Mouse (Mus musculus) midbrain, embryonic 12.5 days (tissue): ENCODE results near the gene Birc3. TPM values are rescaled to one million over a fixed set of nuclear protein-coding genes. Genes with fewer than 3 reads are reported as not detected.
"Not testable (repeated sequence)": the region's sequence is repeated elsewhere in the genome, so short reads cannot be mapped to it uniquely, and the experiment has no call there.

Source experiments
- ATAC-seq: fragments of 200-750 bp; cut with Nextera tagmentation; 2 replicates; pipeline ENCODE4 v1.8.0; 2017; ENCODE audit warnings: low read depth, moderate TSS enrichment, moderate library complexity; ENCODE audit not compliant: low FRiP score
- H3K27ac ChIP-seq: fragments of 300-500 bp; sonication (generic); replicated peaks from 2 replicates; pipeline ENCODE4 v1.5.1; 2016; ENCODE audit warnings: mild to moderate bottlenecking
- H3K27me3 ChIP-seq: fragments of 300-500 bp; sonication (generic); 2 replicates; pipeline ENCODE4 v1.6.1; 2016; ENCODE audit warnings: mild to moderate bottlenecking
- H3K36me3 ChIP-seq: fragments of 300-500 bp; sonication (generic); 2 replicates; pipeline ENCODE4 v1.6.1; 2016
- H3K4me1 ChIP-seq: fragments of 300-500 bp; sonication (generic); 2 replicates; pipeline ENCODE4 v1.6.1; 2016
- H3K4me2 ChIP-seq: fragments of 300-500 bp; sonication (generic); replicated peaks from 2 replicates; pipeline ENCODE4 v1.6.1; 2016; ENCODE audit warnings: mild to moderate bottlenecking, moderate library complexity
- H3K4me3 ChIP-seq: fragments of 300-500 bp; sonication (generic); 2 replicates; pipeline ENCODE4 v1.5.1; 2016; ENCODE audit warnings: mild to moderate bottlenecking
- H3K9ac ChIP-seq: fragments of 300-500 bp; sonication (generic); replicated peaks from 2 replicates; pipeline ENCODE4 v1.6.1; 2016; ENCODE audit warnings: mild to moderate bottlenecking, moderate library complexity
- H3K9me3 ChIP-seq: fragments of 300-500 bp; sonication (generic); 2 replicates; pipeline ENCODE4 v1.6.1; 2016; ENCODE audit warnings: mild to moderate bottlenecking
- WGBS: fragments of 180-500 bp; shearing (Covaris S2); methylation state at CpG from one replicate; pipeline ENCODE4 v1.1.7; 2016; 5-methylcytosine and 5-hydroxymethylcytosine counted together
- polyA plus RNA-seq: library from polyadenylated mRNA; unstranded; fragments of >200 nt; fragmentation: Nextera tagmentation; extraction: Ambion mirVana; gene quantifications from 2 replicates; pipeline ENCODE4 v1.2.1, GENCODE M21; 2016

Gene Birc3
- polyA plus RNA-seq, 1 experiment from 2014 or later, result 3.5 TPM

DNA sequence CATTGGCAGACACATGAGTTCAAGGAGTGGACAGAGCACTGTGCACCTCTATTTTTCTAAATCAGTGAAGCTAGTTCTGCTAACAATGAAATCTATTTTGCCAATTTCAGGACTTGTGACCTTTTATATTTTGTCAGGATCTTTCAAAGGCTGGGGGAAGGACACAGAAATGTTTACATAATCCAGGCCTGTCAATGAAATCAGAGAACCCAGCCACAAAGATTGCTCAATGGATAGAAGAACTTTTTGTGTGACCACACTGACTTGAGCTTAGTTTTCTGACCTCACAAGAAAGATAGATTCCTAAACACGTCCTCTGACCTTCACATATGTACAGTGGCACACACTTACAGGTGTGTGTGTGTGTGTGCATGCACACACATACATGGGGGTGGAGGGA lies 18.2 kb upstream of the Birc3 start:
- no peaks in the 10 kb centered on the region for H3K27me3 ChIP-seq
- ATAC-seq, result no peak
- no peak overlapping the region for H3K4me3 ChIP-seq
- no peak overlapping the region for H3K27ac ChIP-seq
- H3K4me2 ChIP-seq, result no peak overlapping the region
- H3K4me1 ChIP-seq, result no peaks in the 10 kb centered on the region
- WGBS, result 77% methylated on average over 1 of the region's 1 CpGs
- no peaks in the 10 kb centered on the region for H3K9me3 ChIP-seq
- no peaks in the 10 kb centered on the region for H3K36me3 ChIP-seq
- no peak overlapping the region for H3K9ac ChIP-seq

DNA sequence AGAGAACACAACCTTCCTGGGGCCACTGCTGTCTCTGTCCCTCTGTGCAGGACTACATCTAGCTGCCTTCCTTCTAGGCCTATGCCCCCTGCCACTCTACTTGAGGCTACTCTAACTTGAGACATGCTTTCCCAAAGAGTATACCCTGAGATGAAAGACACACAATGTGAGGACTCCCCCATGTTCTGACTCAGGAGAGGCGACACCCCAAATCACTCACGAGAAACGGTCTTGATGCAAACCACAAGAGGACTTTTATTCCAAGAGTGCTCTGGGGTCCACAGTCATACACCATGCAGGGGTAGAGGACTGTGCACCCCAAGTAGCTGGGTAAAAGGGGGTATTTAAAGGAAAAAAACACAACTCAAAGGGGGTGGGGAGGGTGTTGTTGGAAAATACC lies 11.4 kb upstream of the Birc3 start:
- Histone ChIP-seq H3K9ac (no peak overlapping the region), H3K4me3 (no peak overlapping the region), H3K27ac (no peak overlapping the region), H3K36me3 (no peaks in the 10 kb centered on the region), H3K27me3 (no peaks in the 10 kb centered on the region), H3K9me3 (no peaks in the 10 kb centered on the region), H3K4me2 (no peak overlapping the region), H3K4me1 (no peaks in the 10 kb centered on the region)
- WGBS, result 96% methylated on average over 3 of the region's 3 CpGs
- no peak for ATAC-seq

DNA sequence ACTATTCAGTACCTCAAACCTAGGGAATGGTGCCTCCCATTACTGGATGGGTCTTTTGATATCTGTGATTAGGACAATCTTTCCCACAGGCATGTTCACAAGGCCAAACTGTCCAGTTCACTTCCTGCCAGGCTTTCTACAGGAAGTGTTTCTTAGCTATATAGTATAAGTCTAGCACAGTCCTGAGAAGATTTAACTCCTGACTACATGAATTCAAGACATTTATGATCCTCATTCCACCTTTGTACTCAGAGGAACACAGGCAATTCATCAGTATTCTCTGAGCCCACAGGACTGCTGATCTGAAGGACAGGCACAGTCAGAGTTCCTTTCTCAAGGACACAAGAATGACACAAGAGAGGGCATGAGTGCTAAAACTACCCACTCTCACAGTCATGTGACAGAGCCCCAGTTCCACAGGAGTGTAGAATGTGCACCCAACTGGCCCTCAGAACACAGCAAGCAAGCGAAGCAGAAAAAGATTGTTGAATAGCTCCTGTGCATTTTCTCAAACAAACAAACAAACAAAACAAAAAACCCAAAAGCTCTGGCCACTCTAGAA lies 9.4 kb upstream of the Birc3 start:
- H3K9ac ChIP-seq, result no peak overlapping the region
- H3K27me3 ChIP-seq, result no peaks in the 10 kb centered on the region
- H3K9me3 ChIP-seq, result no peaks in the 10 kb centered on the region
- no peak overlapping the region for H3K4me3 ChIP-seq
- H3K4me2 ChIP-seq, result no peak overlapping the region
- no peaks in the 10 kb centered on the region for H3K4me1 ChIP-seq
- 93% methylated on average over 1 of the region's 1 CpGs for WGBS
- ATAC-seq, result no peak
- no peaks in the 10 kb centered on the region for H3K36me3 ChIP-seq
- no peak overlapping the region for H3K27ac ChIP-seq

DNA sequence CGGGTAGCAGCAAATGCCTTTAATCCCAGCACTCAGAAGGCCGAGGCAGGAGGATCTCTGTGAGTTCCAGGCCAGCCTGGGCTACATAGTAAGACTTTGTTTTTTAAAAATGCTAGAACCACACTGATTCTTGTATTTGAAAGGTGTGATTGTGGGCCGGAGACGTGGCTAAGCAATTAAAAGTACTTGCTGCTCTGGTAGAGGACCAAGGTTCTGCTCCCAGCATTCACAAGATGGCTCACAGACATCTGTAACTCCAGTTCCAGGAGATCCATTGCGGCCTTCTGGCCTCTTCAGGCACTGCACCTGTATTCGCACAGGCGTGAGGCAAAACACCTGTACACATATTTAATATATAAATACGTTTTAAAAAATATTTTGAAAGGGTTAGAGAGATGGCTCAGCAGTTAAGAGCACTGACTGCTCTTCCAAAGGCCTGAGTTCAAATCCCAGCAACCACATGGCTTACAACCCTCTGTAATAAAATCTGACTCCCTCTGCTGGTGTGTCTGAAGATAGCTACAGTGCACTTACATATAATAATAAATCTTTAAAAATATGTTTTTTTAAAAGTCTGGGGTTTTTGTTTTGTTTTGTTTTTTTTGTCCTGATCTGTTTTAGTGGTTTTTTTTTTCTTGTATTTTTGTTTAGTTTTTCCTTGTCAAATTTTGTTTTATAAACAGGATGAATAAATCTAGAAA lies 675 bp upstream of the Birc3 start:
- H3K9me3 ChIP-seq, result no peaks in the 10 kb centered on the region
- no peak overlapping the region for H3K27ac ChIP-seq
- no peak overlapping the region for H3K4me2 ChIP-seq
- no peak for ATAC-seq
- no peaks in the 10 kb centered on the region for H3K36me3 ChIP-seq
- H3K27me3 ChIP-seq, result peaks cover 18% of the 10 kb centered on the region; the same call in 1 of the 2 replicates
- WGBS, result 91% methylated on average over 8 of the region's 8 CpGs
- H3K4me3 ChIP-seq, result no peak overlapping the region
- H3K4me1 ChIP-seq, result peaks cover 9% of the 10 kb centered on the region
- no peak overlapping the region for H3K9ac ChIP-seq

DNA sequence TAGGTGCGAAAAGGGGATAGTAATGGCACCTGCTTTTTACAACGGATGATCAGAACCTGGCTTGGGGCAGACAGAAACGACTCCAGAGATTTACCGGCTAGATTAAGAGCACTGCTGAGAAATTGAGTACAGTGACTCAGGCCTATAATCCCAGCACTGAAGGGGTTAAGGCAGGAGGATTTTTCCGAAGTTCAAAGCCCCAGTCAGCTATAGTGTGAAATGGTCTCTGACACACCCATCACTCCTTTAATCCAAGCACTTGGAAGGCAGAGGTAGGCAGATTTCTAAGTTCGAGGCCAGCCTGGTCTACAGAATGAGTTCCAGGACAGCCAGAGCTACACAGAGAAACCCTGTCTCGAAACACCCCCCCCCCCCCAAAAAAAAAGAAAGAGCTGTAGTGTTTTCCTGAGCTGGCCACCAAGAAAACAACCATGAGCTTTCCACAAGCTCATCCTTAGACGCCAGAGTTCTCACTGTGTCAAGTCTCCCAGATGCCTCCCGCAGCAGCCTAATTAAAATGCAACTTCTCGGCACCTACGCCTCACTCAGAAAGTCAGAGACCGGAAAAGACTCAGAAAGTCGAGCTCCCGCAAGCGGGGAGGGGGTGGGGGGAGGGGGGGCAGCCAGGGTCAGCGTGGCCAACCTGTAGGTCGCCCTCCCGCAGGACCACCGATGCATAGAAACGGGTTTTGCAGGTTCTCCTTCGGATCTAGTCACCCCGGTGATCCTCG lies 777 bp downstream of the Birc3 start:
- peak overlapping the region; percentile 92 for H3K4me2 ChIP-seq
- ATAC-seq, result peak; percentile 32
- 16% methylated on average over 23 of the region's 23 CpGs for WGBS
- H3K36me3 ChIP-seq, result no peaks in the 10 kb centered on the region
- peaks cover 9% of the 10 kb centered on the region for H3K4me1 ChIP-seq
- peak overlapping the region; percentile 48 for H3K4me3 ChIP-seq
- H3K9ac ChIP-seq, result peak overlapping the region; percentile 57
- peaks cover 18% of the 10 kb centered on the region; the same call in 1 of the 2 replicates for H3K27me3 ChIP-seq
- H3K27ac ChIP-seq, result no peak overlapping the region
- no peaks in the 10 kb centered on the region for H3K9me3 ChIP-seq

DNA sequence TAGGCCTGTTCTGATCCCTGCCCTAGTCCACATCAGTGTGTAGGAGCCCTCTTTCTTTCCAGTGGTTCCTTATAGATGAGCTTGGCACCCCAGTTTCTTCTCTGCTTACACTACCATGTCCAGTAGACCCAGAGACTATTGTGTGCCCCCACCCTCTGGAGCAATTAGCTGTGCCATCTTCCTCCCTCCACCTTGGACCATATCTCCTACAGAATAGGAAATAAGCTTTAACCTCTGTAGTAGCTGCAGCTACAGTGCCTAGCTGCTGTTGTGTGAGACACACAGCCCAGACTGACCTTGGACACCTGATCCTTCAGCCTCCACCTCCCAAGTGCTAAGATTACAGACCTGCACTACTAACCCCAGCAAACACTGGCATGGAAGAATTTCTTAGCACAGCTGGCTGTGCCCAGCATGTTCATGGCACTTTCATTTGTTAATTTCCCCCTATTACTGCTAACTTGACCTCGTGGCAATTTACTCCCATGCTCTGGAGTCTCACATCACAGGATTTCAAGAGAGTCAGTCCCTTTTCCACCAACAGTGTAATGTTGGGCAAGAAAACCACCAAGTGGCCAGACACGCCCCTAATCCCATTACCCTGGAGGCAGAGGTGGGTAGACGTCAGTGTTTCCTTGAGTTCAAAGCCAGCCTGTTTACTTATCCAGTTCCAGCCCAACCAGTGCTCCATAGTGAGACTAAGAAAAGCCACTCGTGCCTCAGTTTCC lies 1.5 kb downstream of the Birc3 start:
- Histone ChIP-seq H3K9ac (no peak overlapping the region), H3K4me1 (peaks cover 9% of the 10 kb centered on the region), H3K27ac (no peak overlapping the region), H3K4me3 (no peak overlapping the region), H3K9me3 (no peaks in the 10 kb centered on the region), H3K36me3 (no peaks in the 10 kb centered on the region), H3K4me2 (no peak overlapping the region), H3K27me3 (peaks cover 18% of the 10 kb centered on the region; the same call in 1 of the 2 replicates)
- ATAC-seq, result no peak
- WGBS, result 62% methylated on average over 4 of the region's 4 CpGs

DNA sequence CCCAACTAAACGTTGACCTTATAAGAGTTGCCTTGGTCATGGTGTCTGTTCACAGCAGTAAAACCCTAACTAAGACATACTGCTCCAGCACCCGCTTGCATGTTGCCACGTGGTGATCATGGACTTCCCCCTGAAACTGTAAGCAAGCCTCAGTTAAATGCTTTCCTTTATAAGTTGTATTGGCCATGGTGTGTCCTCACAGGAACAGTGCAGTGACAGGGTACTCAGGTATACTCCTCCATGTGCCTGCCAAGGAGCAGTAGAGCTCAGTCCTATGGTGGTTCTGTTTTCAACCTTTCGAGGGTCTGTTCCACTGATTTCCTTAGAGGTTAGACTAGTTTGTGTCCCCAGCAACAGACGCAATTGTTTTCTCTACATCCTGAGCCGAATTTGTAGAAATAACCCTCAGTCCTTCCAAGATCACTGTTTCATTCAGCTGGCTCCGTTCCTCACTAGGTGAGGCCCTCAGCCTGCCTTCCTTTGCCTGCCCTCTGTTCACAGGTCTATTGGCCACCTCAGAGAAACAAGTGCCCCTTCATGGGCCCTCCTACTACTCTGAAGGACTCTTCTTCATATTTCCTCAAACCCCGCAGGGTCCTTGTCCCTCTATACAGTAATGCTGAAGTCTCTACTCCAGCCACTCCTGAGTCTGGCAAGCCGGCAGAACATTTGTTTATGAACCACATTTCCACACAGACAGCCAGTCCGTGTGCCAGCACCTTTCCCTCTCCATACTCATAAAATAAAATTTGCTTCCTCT lies 2.2 kb downstream of the Birc3 start:
- Histone ChIP-seq H3K9me3 (no peaks in the 10 kb centered on the region), H3K4me3 (no peak overlapping the region), H3K4me1 (peaks cover 9% of the 10 kb centered on the region), H3K27ac (no peak overlapping the region), H3K27me3 (peaks cover 18% of the 10 kb centered on the region; the same call in 1 of the 2 replicates), H3K4me2 (no peak overlapping the region), H3K9ac (no peak overlapping the region), H3K36me3 (no peaks in the 10 kb centered on the region)
- 88% methylated on average over 10 of the region's 10 CpGs for WGBS
- ATAC-seq, result no peak

DNA sequence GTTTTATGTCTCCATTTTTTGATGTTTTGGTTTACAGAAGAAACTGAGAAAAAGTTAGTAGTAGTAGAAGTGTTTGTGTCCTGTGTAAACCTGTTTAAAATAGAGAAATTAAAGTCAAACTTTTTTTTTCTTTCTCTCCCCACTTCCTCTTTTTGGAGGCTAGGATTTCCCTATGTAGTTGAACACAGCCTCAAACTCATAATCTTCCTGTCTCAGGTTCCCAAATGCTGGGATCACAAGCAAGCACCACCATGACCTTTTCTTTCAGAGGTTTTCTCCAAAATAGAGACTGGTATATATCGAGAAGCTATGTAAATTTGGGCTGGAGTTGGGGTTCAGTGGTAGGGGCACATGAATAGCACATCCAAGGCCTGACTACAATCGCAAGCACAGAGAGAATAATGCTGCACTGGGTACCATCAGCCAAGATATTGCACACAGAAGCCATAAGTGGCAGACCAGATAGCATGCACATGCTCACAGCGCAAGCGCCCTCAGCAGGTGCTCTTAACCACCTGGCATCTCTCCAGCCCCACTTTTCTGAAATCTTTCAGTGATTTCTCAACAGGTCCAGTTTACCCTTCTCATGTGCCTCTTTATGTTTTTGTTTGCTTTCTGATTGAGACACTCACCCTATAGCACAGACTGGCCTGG lies 4.0 kb downstream of the Birc3 start:
- Histone ChIP-seq H3K36me3 (no peaks in the 10 kb centered on the region), H3K27ac (no peak overlapping the region), H3K27me3 (peaks cover 18% of the 10 kb centered on the region; the same call in 1 of the 2 replicates), H3K4me3 (no peak overlapping the region), H3K9ac (no peak overlapping the region), H3K4me2 (no peak overlapping the region), H3K4me1 (peaks cover 9% of the 10 kb centered on the region), H3K9me3 (no peaks in the 10 kb centered on the region)
- 93% methylated on average over 4 of the region's 4 CpGs for WGBS
- ATAC-seq, result no peak

DNA sequence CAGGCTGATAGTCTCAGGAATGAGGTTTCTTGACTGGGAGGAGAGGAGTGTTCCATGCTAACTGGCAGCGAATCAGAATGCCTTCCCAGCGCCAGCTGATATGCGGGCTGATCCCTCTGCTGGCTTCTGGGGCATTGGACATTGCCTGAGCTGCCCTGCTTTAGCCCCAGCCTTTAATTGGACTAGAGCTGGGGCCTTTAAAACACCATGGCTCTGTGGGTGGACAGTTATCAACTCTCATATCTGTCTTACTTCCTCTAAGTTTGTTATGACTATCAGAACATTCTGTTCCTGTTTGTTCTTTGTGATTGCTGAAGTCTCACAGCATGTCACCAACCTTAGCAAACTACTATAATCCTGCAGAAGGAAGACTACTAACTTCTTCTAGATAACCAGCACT lies 5.0 kb downstream of the Birc3 start:
- Histone ChIP-seq H3K4me2 (no peak overlapping the region), H3K9ac (no peak overlapping the region), H3K27me3 (peaks cover 18% of the 10 kb centered on the region; the same call in 1 of the 2 replicates), H3K4me1 (peaks cover 7% of the 10 kb centered on the region), H3K27ac (no peak overlapping the region), H3K4me3 (no peak overlapping the region), H3K9me3 (no peaks in the 10 kb centered on the region), H3K36me3 (no peaks in the 10 kb centered on the region)
- WGBS, result 83% methylated on average over 3 of the region's 3 CpGs
- ATAC-seq, result no peak

DNA sequence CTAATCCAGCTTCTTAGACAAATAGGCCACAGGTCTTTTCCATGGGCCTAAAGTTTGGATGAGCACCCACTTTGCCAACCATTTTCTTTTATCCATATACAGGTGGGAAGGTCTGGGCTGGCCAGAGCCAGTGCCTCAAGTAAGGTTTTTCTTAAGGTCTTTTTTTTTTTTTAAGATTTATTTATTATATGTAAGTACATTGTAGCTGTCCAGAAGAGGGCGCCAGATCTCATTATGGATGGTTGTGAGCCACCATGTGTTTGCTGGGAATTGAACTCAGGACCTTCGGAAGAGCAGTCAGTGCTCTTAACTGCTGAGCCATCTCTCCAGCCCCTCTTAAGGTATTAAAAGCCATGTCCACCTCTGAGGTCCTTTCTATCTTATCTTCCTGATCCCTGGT lies 6.0 kb downstream of the Birc3 start:
- H3K4me3 ChIP-seq, ATAC-seq, H3K4me2 ChIP-seq, H3K4me1 ChIP-seq, H3K9me3 ChIP-seq, H3K36me3 ChIP-seq, H3K9ac ChIP-seq, H3K27ac ChIP-seq: not testable (repeated sequence)
- WGBS, result 82% methylated on average over 2 of the region's 2 CpGs
- H3K27me3 ChIP-seq, result peaks cover 17% of the 10 kb centered on the region; the same call in 1 of the 2 replicates

DNA sequence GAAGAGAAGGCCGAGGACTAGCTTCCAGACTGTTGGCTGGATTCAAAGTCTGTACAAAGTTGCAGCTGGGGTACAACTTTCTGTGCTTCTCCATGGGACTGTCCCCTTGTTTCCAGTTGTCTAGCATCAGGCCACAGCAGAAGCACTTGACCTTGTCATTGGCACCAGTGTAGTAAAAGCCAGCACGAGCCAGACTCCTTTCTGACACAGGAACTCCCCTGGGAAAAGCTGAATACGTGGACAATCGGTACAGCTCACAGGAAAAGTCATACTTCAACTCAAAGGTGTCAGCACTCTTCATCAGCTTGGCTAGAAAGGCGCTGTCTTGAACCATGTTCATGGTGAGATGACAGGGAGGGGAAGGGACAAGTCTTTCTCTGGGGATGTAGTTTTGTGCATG lies 12.0 kb downstream of the Birc3 start:
- Histone ChIP-seq H3K9me3 (no peaks in the 10 kb centered on the region), H3K9ac (no peak overlapping the region), H3K4me1 (no peaks in the 10 kb centered on the region), H3K4me3 (no peak overlapping the region), H3K36me3 (no peaks in the 10 kb centered on the region), H3K27ac (no peak overlapping the region), H3K4me2 (no peak overlapping the region), H3K27me3 (no peaks in the 10 kb centered on the region)
- no peak for ATAC-seq
- 86% methylated on average over 5 of the region's 5 CpGs for WGBS
